Mouse (Mus musculus): ENCODE results near the gene Psmb5. TPM values are rescaled to one million over a fixed set of nuclear protein-coding genes. Genes with fewer than 3 reads are reported as not detected.

The Psmb5 gene
- polyA plus RNA-seq (2012; fragmentation: generic; extraction: Trizol): 469 TPM
- long read RNA-seq, experiment 1, transcript Psmb5-201 (3 exons, 899 nt): major isoform, 191 of 205 reads
- long read RNA-seq, experiment 1, partial matches to known transcripts: 11 of 205 reads
- long read RNA-seq, experiment 1, other reads (novel, unspliced or antisense): 1 of 205 reads
- long read RNA-seq, experiment 2, transcript Psmb5-201 (3 exons, 899 nt): major isoform, 88 of 90 reads
- long read RNA-seq, experiment 2, partial matches to known transcripts: 0 of 90 reads
- long read RNA-seq, experiment 2, other reads (novel, unspliced or antisense): 2 of 90 reads

DNA sequence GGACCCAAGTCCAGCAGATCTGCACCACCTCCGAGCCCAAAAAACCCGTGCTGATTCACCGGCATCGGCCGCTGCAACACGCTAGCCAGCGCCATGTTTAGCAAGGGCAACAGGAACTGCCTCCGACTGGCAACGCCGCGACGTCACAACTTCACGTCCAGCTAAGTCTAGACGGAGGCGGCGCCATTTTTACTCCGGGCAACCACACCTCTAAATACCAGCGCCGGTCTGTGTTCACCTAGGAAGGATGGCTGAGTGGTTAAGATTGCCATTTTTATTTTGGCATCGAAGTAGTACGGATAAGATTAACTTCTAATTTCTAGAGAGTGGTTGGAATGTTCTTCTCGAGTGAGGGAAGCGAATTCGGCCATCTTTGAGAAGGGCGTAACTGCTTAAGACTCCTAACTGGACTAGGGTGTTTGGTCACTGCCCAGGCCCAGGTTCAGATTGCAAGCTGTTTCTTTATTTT, at the start of gene Psmb5:
Gene Psmb5, minus strand, starts transcription at position 126 of the 469 bp plus-strand sequence.
- Histone ChIP-seq H3K4me3 (ENCODE audit: insufficient read depth, poor library complexity, severe bottlenecking) (peak within 1 kb of the TSS; percentile 53), H3K79me3 (ENCODE audit: low read depth) (peaks cover 22% of the 10 kb centered on the region), H3K36me3 (ENCODE audit: control insufficient read depth, insufficient read depth) (peaks cover 24% of the 10 kb centered on the region), H3K79me2 (ENCODE audit: control insufficient read depth, insufficient read depth) (peaks cover 33% of the 10 kb centered on the region), H3K27me3 (ENCODE audit: control insufficient read depth, insufficient read depth, insufficient read length) (no peaks in the 10 kb centered on the region), H3ac (ENCODE audit: control insufficient read depth, insufficient read length, low read depth) (peak within 1 kb of the TSS; percentile 77)
- no peak for TF ChIP-seq CEBPB (IDR thresholded peaks at IDR 0.05; ENCODE audit: low read depth)
- no peak for TF ChIP-seq FOSL1 (IDR thresholded peaks at IDR 0.05; ENCODE audit: insufficient read depth, low read length, poor library complexity, severe bottlenecking)
- no peak for TF ChIP-seq MYOG (IDR thresholded peaks at IDR 0.05; ENCODE audit: control insufficient read depth, extremely low read depth, insufficient read length)
- TF ChIP-seq MYOD1 (IDR thresholded peaks at IDR 0.05; ENCODE audit: control insufficient read depth, insufficient read length, low read depth): no peak
- TF ChIP-seq MAX (IDR thresholded peaks at IDR 0.05): no peak
- no peak for TF ChIP-seq CTCF (IDR thresholded peaks at IDR 0.05; ENCODE audit: control insufficient read depth, insufficient read depth, insufficient read length)
- no peak for TF ChIP-seq USF1 (IDR thresholded peaks at IDR 0.05; ENCODE audit: low read depth)

DNA sequence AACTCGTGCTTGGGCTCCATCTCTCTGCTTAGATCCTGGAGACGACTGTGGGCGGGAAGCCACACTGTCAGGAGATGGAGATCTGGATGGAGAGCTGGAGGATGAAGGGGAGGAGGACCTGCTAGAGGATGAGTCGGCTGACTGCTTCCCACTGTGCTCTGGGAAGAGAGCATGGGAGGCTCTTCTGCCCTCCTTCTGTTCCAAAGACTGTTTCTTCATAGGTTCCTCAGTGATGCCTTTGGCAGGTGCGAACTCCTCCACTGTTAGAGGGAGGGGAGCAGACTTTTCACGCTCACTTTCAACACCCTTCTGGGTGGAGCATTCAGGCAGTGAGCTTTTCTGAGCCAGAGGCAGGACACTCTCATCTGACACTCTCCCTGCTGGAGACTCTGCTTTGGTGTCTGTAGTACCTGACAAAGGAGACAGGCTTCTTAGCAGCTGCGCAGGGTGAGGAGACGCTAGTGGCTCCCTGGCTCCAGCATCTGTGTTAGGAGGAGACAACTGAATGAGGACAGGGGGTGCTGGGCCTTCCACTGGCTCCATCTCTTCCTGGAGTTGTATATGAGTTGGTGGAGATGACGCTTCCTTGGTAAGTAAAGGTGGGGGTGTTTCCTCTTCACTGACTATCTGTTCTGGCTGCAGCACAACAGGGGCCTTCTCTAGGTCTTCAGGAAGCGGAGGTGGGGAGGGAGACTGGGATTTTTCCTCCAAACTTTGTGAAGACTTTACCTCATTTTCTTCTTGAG, 46.8 kb upstream of the Psmb5 start:
- Histone ChIP-seq H3K36me3 (ENCODE audit: control insufficient read depth, insufficient read depth) (peaks cover 77% of the 10 kb centered on the region), H3ac (ENCODE audit: control insufficient read depth, insufficient read length, low read depth) (no peak overlapping the region), H3K4me3 (ENCODE audit: insufficient read depth, poor library complexity, severe bottlenecking) (no peak overlapping the region), H3K27me3 (ENCODE audit: control insufficient read depth, insufficient read depth, insufficient read length) (no peaks in the 10 kb centered on the region), H3K79me2 (ENCODE audit: control insufficient read depth, insufficient read depth) (no peaks in the 10 kb centered on the region), H3K79me3 (ENCODE audit: low read depth) (no peaks in the 10 kb centered on the region)
- TF ChIP-seq MYOG (IDR thresholded peaks at IDR 0.05; ENCODE audit: control insufficient read depth, extremely low read depth, insufficient read length) (no peak), CTCF (IDR thresholded peaks at IDR 0.05; ENCODE audit: control insufficient read depth, insufficient read depth, insufficient read length) (no peak), MAX (IDR thresholded peaks at IDR 0.05) (no peak), FOSL1 (IDR thresholded peaks at IDR 0.05; ENCODE audit: insufficient read depth, low read length, poor library complexity, severe bottlenecking) (no peak), MYOD1 (IDR thresholded peaks at IDR 0.05; ENCODE audit: control insufficient read depth, insufficient read length, low read depth) (no peak), CEBPB (IDR thresholded peaks at IDR 0.05; ENCODE audit: low read depth) (no peak), USF1 (IDR thresholded peaks at IDR 0.05; ENCODE audit: low read depth) (no peak)

DNA sequence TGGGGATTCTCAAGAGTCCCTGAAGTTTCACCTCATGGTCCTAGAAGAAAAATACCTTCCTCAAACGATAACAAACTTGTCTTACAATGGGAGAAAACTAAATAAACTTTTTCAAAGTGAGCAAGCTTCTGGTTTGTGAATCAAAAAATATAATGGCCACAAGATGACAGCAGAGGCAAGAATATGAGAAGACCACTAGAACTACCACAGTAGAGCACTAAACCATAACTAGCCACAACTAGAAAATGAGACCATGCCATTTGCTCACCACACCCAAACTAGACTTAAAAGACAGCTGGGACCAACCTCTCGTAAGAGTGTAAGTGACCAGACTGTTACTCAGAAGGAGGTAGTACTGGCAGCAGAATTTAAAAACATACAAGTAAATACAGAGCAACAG, 42.2 kb upstream of the Psmb5 start:
- H3K36me3 ChIP-seq (ENCODE audit: control insufficient read depth, insufficient read depth): peaks cover 80% of the 10 kb centered on the region
- no peaks in the 10 kb centered on the region for H3K79me2 ChIP-seq (ENCODE audit: control insufficient read depth, insufficient read depth)
- no peak overlapping the region for H3K4me3 ChIP-seq (ENCODE audit: insufficient read depth, poor library complexity, severe bottlenecking)
- H3ac ChIP-seq (ENCODE audit: control insufficient read depth, insufficient read length, low read depth): no peak overlapping the region
- H3K27me3 ChIP-seq (ENCODE audit: control insufficient read depth, insufficient read depth, insufficient read length): no peaks in the 10 kb centered on the region
- H3K79me3 ChIP-seq (ENCODE audit: low read depth): no peaks in the 10 kb centered on the region
- TF ChIP-seq MYOD1 (IDR thresholded peaks at IDR 0.05; ENCODE audit: control insufficient read depth, insufficient read length, low read depth): no peak
- TF ChIP-seq USF1 (IDR thresholded peaks at IDR 0.05; ENCODE audit: low read depth): no peak
- TF ChIP-seq CTCF (IDR thresholded peaks at IDR 0.05; ENCODE audit: control insufficient read depth, insufficient read depth, insufficient read length): no peak
- no peak for TF ChIP-seq CEBPB (IDR thresholded peaks at IDR 0.05; ENCODE audit: low read depth)
- no peak for TF ChIP-seq MAX (IDR thresholded peaks at IDR 0.05)

DNA sequence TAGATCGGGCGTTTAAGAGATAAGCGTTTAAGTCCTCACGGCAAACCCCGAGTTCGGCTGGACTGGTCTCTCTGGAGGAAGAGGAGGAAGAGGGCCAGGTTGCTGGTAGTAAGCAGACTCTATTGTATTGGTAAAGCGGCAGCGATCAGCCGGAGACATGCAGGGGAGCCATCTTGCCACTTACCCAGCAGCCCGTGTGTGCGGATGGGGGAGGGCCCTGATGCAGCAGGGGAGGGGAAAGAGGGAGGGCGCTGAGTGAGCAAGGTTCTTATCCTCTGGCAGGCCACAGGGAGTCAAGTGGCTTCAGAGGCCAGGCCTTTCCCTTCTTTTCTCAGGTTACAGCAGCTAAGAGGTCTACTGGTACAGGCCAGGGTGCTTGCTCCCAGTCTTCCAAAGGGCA, 35.7 kb upstream of the Psmb5 start:
- H3ac ChIP-seq (ENCODE audit: control insufficient read depth, insufficient read length, low read depth): peak overlapping the region; percentile 68
- H3K79me2 ChIP-seq (ENCODE audit: control insufficient read depth, insufficient read depth): peaks cover 50% of the 10 kb centered on the region
- H3K27me3 ChIP-seq (ENCODE audit: control insufficient read depth, insufficient read depth, insufficient read length): no peaks in the 10 kb centered on the region
- peaks cover 66% of the 10 kb centered on the region for H3K36me3 ChIP-seq (ENCODE audit: control insufficient read depth, insufficient read depth)
- peaks cover 34% of the 10 kb centered on the region for H3K79me3 ChIP-seq (ENCODE audit: low read depth)
- peak; percentile 49 for TF ChIP-seq MAX (IDR thresholded peaks at IDR 0.05)
- TF ChIP-seq CTCF (IDR thresholded peaks at IDR 0.05; ENCODE audit: control insufficient read depth, insufficient read depth, insufficient read length): no peak
- H3K4me3 ChIP-seq (ENCODE audit: insufficient read depth, poor library complexity, severe bottlenecking): peak overlapping the region; percentile 79

DNA sequence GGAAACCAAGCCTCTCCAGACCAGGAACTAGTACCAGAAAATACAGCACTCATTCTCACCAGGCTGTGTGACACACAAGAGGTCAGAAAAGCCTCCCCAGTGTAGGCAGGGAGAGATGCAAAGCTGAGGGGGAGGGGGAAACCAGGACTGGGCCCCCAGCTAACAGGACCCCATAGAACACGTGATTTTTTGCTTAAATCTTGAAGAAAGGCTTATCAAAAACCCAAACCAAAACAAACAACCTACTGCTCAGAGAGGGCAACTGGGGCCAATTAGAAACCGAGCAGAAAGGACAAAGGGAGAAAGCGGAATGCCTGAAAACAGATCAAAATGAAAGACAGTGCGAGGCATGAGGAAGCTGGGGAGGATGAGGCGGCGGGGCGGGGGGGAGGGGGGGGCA, 35.0 kb upstream of the Psmb5 start:
- Histone ChIP-seq H3K36me3 (ENCODE audit: control insufficient read depth, insufficient read depth) (peaks cover 67% of the 10 kb centered on the region), H3K79me3 (ENCODE audit: low read depth) (peaks cover 39% of the 10 kb centered on the region), H3ac (ENCODE audit: control insufficient read depth, insufficient read length, low read depth) (peak overlapping the region; percentile 41), H3K27me3 (ENCODE audit: control insufficient read depth, insufficient read depth, insufficient read length) (no peaks in the 10 kb centered on the region), H3K79me2 (ENCODE audit: control insufficient read depth, insufficient read depth) (peaks cover 56% of the 10 kb centered on the region), H3K4me3 (ENCODE audit: insufficient read depth, poor library complexity, severe bottlenecking) (peak overlapping the region; percentile 79)
- TF ChIP-seq CEBPB (IDR thresholded peaks at IDR 0.05; ENCODE audit: low read depth) (no peak), USF1 (IDR thresholded peaks at IDR 0.05; ENCODE audit: low read depth) (no peak), MYOG (IDR thresholded peaks at IDR 0.05; ENCODE audit: control insufficient read depth, extremely low read depth, insufficient read length) (no peak), FOSL1 (IDR thresholded peaks at IDR 0.05; ENCODE audit: insufficient read depth, low read length, poor library complexity, severe bottlenecking) (no peak), MAX (IDR thresholded peaks at IDR 0.05) (no peak), CTCF (IDR thresholded peaks at IDR 0.05; ENCODE audit: control insufficient read depth, insufficient read depth, insufficient read length) (no peak), MYOD1 (IDR thresholded peaks at IDR 0.05; ENCODE audit: control insufficient read depth, insufficient read length, low read depth) (no peak)
